Mouse (Mus musculus): ENCODE measurements around the gene Ccdc142. TPM values are rescaled to one million over a fixed set of nuclear protein-coding genes. Genes with fewer than 3 reads are reported as not detected.

Ccdc142 gene
- 10 to 100 TPM in 1 of 4 experiments, 1 to 10 TPM in 3; 6.6 to 13.8 (median 8.9) TPM for total RNA-seq (2022)

GRCm38 (mm10) chr6:83101316-83101687 lies at the start of gene Ccdc142, which contains the start of gene Gm42688:
TSS of gene Ccdc142 (plus strand) at chr6:83101601.
TSS of gene Gm42688 (plus strand) at chr6:83101617.
- peak; percentile 92 for DNase-seq (ENCODE audit: low spot score in 2 of 2)

GRCm38 (mm10) chr6:83053136-83053960 lies 48.1 kb upstream of the Ccdc142 start:
- DNase-seq (ENCODE audit: low spot score in 2 of 2) = peak; percentile 41 to 51

- DNase-seq (ENCODE audit: low spot score in 2 of 2) = peak; percentile 96 to 97
These were observed 47.1 kb upstream of the Ccdc142 start, which contains the start of gene Aup1 for GRCm38 (mm10) chr6:83054074-83054851. TSS of gene Aup1 (plus strand) at chr6:83054521.

- DNase-seq (ENCODE audit: low spot score in 2 of 2) = no peak
These were observed 46.5 kb upstream of the Ccdc142 start, which contains the start of gene Htra2 for GRCm38 (mm10) chr6:83054871-83055431. TSS of gene Htra2 (minus strand) at chr6:83055273.

GRCm38 (mm10) chr6:83057790-83058189 lies 43.6 kb upstream of the Ccdc142 start, which contains the start of gene Dqx1:
TSS of gene Dqx1 (plus strand) at chr6:83057844.
- DNase-seq (ENCODE audit: low spot score in 2 of 2) = no peak

- no peak for DNase-seq (ENCODE audit: low spot score in 2 of 2)
These were observed 42.7 kb upstream of the Ccdc142 start for GRCm38 (mm10) chr6:83058725-83059124.

GRCm38 (mm10) chr6:83065995-83066394 lies 35.4 kb upstream of the Ccdc142 start:
- DNase-seq (ENCODE audit: low spot score in 2 of 2) = no peak

- no peak for DNase-seq (ENCODE audit: low spot score in 2 of 2)
These were observed 35.0 kb upstream of the Ccdc142 start for GRCm38 (mm10) chr6:83066441-83066840.

GRCm38 (mm10) chr6:83068221-83068620 lies 33.2 kb upstream of the Ccdc142 start:
- no peak for DNase-seq (ENCODE audit: low spot score in 2 of 2)

- DNase-seq (ENCODE audit: low spot score in 2 of 2) = no peak
These were observed 32.5 kb upstream of the Ccdc142 start for GRCm38 (mm10) chr6:83068706-83069487.

GRCm38 (mm10) chr6:83069488-83070246 lies 31.7 kb upstream of the Ccdc142 start:
- DNase-seq (ENCODE audit: low spot score in 2 of 2) = no peak

- DNase-seq (ENCODE audit: low spot score in 2 of 2) = no peak
These were observed 31.3 kb upstream of the Ccdc142 start, which contains the start of gene Tlx2 for GRCm38 (mm10) chr6:83070247-83070310. TSS of gene Tlx2 (minus strand) at chr6:83070293.

GRCm38 (mm10) chr6:83070311-83071219 lies 30.8 kb upstream of the Ccdc142 start:
- DNase-seq (ENCODE audit: low spot score in 2 of 2) = peak in 1 of 2 experiments; percentile 22

GRCm38 (mm10) chr6:83071220-83071619 lies 30.2 kb upstream of the Ccdc142 start:
- DNase-seq (ENCODE audit: low spot score in 2 of 2) = no peak

- DNase-seq (ENCODE audit: low spot score in 2 of 2) = no peak
These were observed 26.4 kb upstream of the Ccdc142 start for GRCm38 (mm10) chr6:83074979-83075378.

- peak; percentile 54 to 57 for DNase-seq (ENCODE audit: low spot score in 2 of 2)
These were observed 23.6 kb upstream of the Ccdc142 start, which contains the start of gene Pcgf1 for GRCm38 (mm10) chr6:83077630-83078323. TSS of gene Pcgf1 (plus strand) at chr6:83077869.

GRCm38 (mm10) chr6:83078324-83078858 lies 23.0 kb upstream of the Ccdc142 start:
- peak; percentile 97 to 100 for DNase-seq (ENCODE audit: low spot score in 2 of 2)

GRCm38 (mm10) chr6:83080210-83080609 lies 21.2 kb upstream of the Ccdc142 start:
- no peak for DNase-seq (ENCODE audit: low spot score in 2 of 2)

- no peak for DNase-seq (ENCODE audit: low spot score in 2 of 2)
These were observed 17.9 kb upstream of the Ccdc142 start for GRCm38 (mm10) chr6:83083497-83083896.
